Mouse (Mus musculus) spleen, postnatal 0 days (tissue): Measurements from ENCODE around the gene Tfip11. TPM values are rescaled to one million over a fixed set of nuclear protein-coding genes. Genes with fewer than 3 reads are reported as not detected.

Experiments used
- polyA plus RNA-seq: library from polyadenylated mRNA; unstranded; fragments of >200 nt; fragmentation: Nextera tagmentation; extraction: Ambion mirVana; gene quantifications from 2 replicates; pipeline ENCODE4 v1.2.1, GENCODE M21; 2015

Gene Tfip11
- 11.3 and 12.9 TPM in 2 replicates for polyA plus RNA-seq

DNA sequence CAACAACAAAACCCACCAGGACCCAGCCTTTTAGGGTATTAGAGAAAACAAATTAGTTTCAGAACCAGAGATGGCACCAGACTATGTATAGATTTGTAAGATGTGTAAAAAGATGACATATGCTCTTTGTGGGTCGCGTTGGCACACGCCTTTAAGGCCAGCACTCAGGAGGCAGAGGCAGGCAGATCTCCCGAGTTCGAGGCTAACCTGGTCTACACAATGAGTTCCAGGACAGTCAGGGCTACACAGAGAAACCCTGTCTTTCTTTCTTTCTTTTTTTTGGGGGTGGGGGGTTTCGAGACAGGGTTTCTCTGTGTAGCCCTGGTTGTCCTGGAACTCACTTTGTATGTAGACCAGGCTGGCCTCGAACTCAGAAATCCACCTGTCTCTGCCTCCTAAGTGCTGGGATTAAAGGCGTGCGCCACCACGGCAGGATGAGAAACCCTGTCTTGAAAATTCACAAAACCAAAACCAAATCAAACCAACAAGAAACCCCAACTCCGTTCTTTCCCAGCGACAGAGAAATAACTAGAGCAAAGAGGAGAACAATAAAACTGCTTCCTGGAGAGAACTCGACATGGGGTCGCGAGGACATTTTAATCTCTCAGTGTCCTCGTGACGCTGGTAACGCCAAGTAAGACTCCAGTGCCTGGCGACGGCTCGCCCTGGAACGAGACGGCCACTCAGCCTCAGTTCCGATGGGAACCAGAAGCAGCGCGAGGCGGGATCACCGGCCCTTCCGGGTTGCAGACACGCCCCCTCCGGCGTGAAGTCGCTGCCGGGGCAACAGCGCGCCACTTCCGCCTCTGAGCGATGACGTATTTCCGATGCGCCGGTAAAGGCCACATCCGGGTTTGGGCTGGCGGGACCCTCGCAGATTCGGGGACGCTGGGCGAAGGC is at the start of gene Tfip11:
Gene Tfip11 (plus strand): TSS at position 813 of the 900 bp plus-strand sequence.

DNA sequence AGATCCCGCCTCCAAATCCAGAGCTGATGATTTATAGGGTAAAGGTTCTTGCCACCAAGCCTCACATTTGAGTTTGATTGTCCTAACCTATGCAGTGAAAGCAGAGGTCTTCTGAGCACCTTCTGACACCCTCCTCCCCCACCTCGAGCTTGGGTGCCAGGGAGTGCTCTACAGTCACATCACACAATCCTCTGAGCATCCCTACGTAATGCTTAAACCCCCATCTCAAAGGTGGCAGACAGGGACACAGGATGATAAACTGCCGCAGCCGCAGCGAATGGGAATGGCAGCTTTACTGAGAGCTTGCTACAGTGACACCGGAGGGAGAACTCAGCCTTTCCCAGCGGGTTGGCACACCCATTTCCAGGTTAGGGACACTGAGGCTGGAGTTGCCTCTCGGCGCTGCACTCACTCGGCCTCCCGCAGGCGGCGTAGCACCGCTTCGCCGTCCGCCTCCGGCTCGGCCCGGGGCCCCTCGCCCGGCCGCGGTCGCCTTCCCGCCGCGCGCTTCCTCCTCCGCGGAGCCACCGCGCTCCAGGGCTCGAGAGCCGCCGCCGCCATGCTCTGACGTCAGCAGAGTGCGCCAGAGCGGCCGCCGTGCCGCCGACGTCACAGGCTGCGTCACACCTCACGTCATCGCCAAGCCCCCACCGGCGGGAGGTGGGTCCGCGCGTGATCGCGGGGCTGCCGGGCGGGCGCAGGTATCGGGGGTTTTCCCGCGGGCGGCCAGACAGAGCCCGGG is 16.5 kb downstream of the Tfip11 start, which contains the start of the genes Srrd and Hps4:
Gene Srrd (minus strand): TSS at position 578 of the 742 bp plus-strand sequence.
Gene Hps4 (plus strand): TSS at position 621 of the 742 bp plus-strand sequence.

DNA sequence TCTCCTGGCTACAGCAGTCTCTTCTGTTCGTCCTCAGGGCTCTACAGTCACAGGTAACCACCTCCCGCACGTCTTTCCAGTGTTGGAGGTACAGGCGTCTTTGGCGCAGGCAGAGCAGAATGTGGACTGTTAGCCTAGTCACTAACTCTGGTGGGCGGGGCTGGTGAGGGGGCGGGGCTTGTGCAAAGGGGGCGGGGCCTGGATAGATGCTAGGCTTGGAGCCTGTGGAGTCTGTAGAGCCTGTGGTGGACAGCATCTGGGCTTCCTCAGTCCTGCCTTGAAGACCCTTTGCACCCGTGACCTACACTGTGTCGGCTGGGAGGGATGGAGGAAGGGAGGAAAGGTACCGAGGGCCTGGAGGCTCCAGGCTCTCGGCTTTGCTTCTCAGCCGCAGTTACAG is 29.8 kb downstream of the Tfip11 start, which contains the start of gene Gm6583:
Gene Gm6583 (minus strand): TSS at position 124 of the 400 bp plus-strand sequence.

Other genes starting within 250 kb of the Tfip11 start
- 1.6 and 2.0 TPM in 2 replicates for gene Cryba4, start 73.8 kb upstream of the Tfip11 start, polyA plus RNA-seq
- 0.47 and 1.6 TPM in 2 replicates for gene Crybb1, start 70.5 kb upstream of the Tfip11 start, polyA plus RNA-seq
- 44.7 and 53.7 TPM in 2 replicates for gene Tpst2, start 49.7 kb upstream of the Tfip11 start, polyA plus RNA-seq
- gene Srrd, start 16.7 kb downstream of the Tfip11 start, polyA plus RNA-seq, result 16.9 and 20.9 TPM in 2 replicates
- 11.9 and 16.7 TPM in 2 replicates for gene Hps4, start 16.7 kb downstream of the Tfip11 start, polyA plus RNA-seq
- gene Gm6583, start 29.7 kb downstream of the Tfip11 start, polyA plus RNA-seq, result 0.18 and 0.20 TPM in 2 replicates
- gene Asphd2, start 68.5 kb downstream of the Tfip11 start, polyA plus RNA-seq, result 0.17 and 0.29 TPM in 2 replicates
- not detected in 2 replicates for gene Gm6588, start 123.1 kb downstream of the Tfip11 start, polyA plus RNA-seq